Mouse (Mus musculus) brain, embryonic 14.5 days (tissue): Measurements from ENCODE around the gene Zfp790. TPM values are rescaled to one million over a fixed set of nuclear protein-coding genes. Genes with fewer than 3 reads are reported as not detected.

ENCODE experiments used
- DNase-seq: peaks from one replicate; pipeline ENCODE4 v3.0.0-alpha.2; 2011; ENCODE audit warnings: low read depth
- CTCF ChIP-seq: fragments of 200-500 bp; IDR thresholded peaks from 2 replicates; pipeline ENCODE4 v1.5.1; 2012; ENCODE audit warnings: inconsistent platforms, mild to moderate bottlenecking, moderate library complexity, borderline replicate concordance; ENCODE audit not compliant: insufficient read depth, insufficient read length; ENCODE audit errors: extremely low read depth
- POLR2A ChIP-seq: fragments of 200-500 bp; IDR thresholded peaks from 2 replicates; pipeline ENCODE4 v1.6.1; 2012; ENCODE audit warnings: mild to moderate bottlenecking, inconsistent platforms, borderline replicate concordance; ENCODE audit not compliant: poor library complexity, insufficient read depth, insufficient read length, severe bottlenecking; ENCODE audit errors: extremely low read depth
- polyA plus RNA-seq: library from polyadenylated mRNA; depleted of rRNA; stranded (reverse); fragments of >200 nt; gene quantifications from 2 replicates; pipeline ENCODE4 v1.2.3, GENCODE M21; 2012; rRNA removed

Zfp790 gene
- 12.2 and 14.8 TPM in 2 replicates for polyA plus RNA-seq

DNA sequence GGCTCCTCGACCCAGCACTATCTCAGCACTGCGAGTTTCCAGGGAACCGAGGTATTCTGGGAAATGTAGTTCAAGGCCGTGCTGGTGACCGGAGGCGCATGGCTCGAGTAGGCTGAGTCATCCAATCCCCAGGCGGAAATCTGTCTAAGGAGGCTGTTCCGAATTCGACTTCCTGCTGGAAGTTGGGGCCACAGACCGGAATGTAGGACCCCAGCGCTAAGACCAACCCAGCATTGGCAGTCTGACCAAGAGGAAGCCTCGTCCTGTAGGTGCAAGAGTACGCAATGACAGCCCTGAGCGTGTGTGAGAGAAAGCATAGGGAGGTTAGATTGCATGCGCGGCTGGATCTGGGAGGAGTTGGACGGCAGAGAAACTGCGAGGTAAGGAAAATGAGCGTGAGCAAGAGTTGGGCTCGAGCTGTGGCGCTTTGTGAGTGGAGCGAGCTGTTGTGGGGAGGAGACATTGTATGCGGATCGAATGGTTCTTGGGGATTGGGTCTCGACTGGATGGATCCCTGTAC is at the start of gene Zfp790:
Gene Zfp790 (plus strand): TSS at position 205 of the 520 bp plus-strand sequence.
- peak; percentile 98 for DNase-seq
- no peak for TF ChIP-seq POLR2A
- no peak for TF ChIP-seq CTCF

DNA sequence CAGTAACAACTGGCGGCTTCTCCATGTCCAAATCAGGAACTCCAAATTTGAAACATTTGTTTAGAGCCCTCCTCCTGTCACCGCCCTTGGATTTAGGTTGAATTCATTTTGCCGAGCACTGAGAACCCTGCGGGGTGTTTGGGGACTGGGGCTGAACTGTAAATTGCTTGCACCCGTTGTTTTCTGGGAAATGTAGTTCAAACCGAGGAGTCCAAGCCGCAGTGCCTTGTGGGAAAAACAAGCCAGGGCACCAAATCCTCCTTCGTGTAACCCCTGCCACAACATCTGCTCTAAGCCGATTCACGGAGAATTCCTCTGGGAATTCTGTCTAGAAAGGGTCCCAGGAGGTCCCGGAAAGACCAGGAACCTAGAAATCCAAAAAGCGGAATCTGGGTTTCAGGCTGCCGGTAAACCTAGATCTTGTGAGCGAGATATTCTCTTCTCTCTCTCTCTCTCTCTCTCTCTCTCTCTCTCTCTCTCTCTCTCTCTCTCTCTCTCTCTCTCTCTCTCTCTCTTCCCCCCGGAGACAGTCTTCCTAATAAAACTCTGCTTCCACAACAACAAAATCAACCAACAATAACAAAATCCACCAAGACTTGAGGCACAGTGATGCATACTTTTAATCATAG is 48.7 kb upstream of the Zfp790 start:
- TF ChIP-seq POLR2A (no peak), CTCF (no peak)
- peak; percentile 94 for DNase-seq

GRCm38 (mm10) chr7:29768090-29768900 is 47.6 kb upstream of the Zfp790 start, which contains the start of gene Zfp84:
Gene Zfp84, plus strand, starts transcription at chr7:29768552.
- DNase-seq, result peak; percentile 98

DNA sequence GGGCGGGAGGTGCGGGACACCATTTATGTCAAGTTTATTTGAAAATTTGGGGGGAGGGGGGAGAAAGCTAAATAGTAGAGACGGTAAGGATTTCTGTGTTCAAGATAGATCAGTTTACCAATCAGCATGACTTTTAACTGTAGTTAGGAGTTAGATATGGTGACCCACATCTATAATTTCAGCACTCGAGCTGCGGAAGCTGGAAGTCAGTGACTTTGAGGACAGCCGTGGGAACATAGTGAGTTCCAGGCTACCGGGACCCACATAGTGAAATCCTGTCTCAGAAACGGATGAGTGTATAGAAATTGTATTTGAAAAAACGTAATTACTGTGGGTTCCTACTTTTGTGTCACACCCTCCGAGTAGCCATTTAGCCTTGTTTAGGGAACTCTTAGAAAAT is 46.9 kb upstream of the Zfp790 start:
- TF ChIP-seq POLR2A (no peak), CTCF (no peak)
- DNase-seq, result no peak

More at GRCm38 (mm10) chr7:29768090-29768900, 47.6 kb upstream of the Zfp790 start, which contains the start of gene Zfp84:
- TF ChIP-seq POLR2A, result no peak; the same call in 1 of the 2 replicates
- TF ChIP-seq CTCF, result no peak

DNA sequence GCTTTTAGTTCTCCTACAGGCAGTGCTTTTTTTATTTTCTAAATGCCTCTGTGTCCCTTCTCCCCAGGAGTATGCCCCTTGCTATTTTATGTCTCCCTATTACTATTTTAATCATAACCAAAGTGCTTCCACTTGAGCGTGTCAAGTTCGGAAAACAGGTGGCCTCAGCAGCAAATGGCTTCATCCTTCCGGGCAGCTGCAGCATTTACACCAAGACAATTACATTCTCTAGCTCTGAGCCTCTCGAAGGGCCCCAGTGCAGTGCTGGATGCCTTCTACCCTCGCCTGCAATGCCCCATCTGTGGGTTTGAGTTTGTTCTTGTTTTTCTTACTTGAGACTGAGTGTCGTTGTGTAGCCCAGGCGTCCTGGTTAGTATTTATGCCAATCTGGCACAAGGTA is 42.4 kb upstream of the Zfp790 start:
- no peak for DNase-seq
- TF ChIP-seq POLR2A (no peak), CTCF (no peak)

- DNase-seq, result no peak
- TF ChIP-seq CTCF, result no peak
- TF ChIP-seq POLR2A, result no peak
These were observed 41.5 kb upstream of the Zfp790 start for GRCm38 (mm10) chr7:29774371-29774770.

DNA sequence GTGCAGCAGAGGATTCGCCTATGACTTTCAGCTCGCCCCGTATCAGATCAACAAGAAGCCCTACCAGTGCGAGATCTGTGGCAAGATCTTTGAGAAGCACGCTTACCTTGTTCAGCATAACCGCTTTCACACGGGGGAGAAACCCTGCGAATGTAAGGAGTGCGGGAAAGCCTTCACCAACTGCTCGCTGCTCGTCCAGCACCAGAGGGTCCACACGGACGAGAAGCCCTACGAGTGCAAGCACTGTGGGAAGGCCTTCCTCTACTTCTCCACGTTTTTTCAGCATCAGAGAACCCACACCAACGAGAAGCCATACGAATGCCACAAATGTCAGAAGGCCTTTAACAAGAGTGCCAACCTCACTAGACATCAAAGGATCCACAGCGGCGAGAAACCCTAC is 39.3 kb upstream of the Zfp790 start:
- no peak for DNase-seq
- TF ChIP-seq POLR2A, result no peak
- no peak for TF ChIP-seq CTCF

DNA sequence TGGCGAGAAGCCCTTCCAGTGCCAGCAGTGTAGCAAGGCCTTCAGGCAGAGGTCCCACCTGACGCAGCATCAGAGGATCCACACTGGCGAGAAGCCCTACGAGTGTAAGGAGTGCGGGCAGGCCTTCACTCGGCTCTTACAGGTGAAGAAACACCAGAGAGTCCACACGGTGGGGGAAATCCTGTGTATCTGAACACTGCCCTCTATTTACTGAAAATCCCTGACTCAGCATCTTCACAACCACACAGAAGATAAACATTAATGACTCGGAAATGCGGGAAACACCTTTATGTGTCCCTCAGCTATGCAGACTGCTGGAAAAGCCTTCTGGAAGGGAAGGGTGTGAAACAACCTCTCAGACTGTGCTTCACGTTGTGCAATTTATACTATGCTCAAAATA is 38.5 kb upstream of the Zfp790 start:
- DNase-seq, result no peak
- TF ChIP-seq POLR2A (no peak), CTCF (no peak)

DNA sequence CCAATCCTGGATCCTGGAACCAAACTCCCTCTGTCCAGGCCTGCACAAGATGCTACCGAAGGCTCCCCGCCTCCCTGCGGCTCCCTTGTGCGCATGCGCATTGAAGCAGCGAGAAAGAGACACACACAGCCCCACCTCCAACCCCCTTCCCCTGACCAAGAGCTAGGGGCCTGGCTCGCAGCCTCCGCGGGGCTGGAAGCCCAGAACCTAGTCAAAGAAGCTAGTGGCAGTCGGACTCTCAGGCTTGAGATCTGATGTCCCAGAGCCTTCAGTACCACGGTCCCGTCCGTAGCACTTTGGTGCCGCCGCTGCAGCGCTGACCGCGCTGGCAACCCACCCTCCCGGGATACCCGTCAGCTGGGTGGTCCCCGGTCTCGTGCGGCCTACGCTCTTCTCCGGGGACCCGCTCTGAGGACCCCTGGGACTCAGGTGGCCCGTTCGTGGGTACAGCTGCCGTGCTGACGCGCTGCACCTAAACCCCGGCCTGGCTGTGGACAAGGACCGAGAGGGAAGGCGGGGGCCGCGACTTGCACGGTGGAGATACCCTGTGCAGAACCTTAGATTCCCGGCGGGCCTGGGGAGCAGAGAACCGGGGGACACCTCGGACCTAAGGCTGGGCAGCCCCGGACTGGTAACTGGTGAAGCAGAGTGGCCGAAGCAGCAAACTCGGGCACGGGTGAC is 31.9 kb upstream of the Zfp790 start, which contains the start of gene Zfp30:
Gene Zfp30 (plus strand): TSS at position 128 of the 681 bp plus-strand sequence.
- TF ChIP-seq POLR2A, result peak; percentile 64; the same call in 1 of the 2 replicates
- no peak for TF ChIP-seq CTCF

DNA sequence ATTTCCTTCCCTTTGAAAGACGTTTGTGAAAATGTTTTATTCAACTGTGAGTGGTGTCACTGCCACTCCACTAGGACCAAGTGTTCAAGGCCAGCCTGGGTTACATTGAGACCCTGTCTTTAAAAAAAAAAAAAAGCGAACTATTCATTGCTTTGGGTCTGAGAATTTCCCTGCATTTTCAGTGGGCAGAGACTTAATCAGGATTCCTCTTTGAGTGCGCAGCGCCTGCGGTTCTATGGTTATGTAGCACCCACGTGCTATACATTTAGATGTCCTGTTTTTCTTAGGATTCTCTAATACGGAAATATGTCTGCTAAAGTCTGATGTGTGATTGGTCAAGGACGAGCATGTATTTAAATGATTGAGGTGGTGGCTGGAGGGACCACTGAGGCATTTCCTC is 30.9 kb upstream of the Zfp790 start:
- DNase-seq, result peak; percentile 23
- TF ChIP-seq CTCF, result no peak

More for the DNA sequence above, 31.9 kb upstream of the Zfp790 start, which contains the start of gene Zfp30:
- peak; percentile 97 for DNase-seq

DNA sequence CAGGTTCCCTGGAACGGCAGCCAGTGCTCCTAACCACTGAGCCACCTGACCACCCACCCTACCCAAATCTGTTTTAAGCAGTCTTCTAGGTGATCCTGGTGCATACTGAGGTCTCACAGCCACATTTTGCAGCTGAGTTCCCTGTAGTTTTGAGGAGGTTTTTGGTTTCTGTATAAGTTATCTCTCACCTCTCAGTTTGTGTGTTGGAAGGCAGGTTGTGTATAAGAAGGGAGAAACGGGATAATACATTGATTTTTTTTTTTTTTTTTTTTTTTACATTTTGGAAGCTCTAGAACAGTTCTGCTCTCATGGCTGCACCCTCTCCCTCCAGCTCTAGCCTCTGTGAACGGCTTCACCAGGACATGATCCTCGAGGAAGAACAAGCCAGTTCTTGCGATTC is 30.0 kb upstream of the Zfp790 start:
- no peak for TF ChIP-seq CTCF
- TF ChIP-seq POLR2A, result no peak
- no peak for DNase-seq

DNA sequence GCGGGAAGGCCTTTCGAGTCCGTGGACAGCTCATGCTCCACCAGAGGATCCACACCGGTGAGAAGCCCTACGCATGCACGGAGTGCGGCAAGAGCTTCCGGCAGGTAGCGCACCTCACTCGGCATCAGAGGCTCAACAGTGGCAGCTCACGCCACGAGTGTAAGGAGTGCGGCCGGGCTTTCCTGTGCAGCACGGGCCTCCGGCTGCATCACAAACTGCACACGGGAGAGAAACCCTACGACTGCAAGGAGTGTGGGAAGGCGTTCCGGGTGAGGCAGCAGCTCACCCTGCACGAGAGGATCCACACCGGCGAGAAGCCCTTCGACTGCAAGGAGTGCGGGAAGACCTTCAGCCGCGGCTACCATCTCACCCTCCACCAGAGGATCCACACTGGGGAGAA is 23.0 kb upstream of the Zfp790 start:
- no peak for DNase-seq
- TF ChIP-seq POLR2A (no peak), CTCF (no peak)
